Mouse (Mus musculus) heart, postnatal 0 days (tissue): ENCODE data around the gene Fbxo2.

Experiments used
- CTCF ChIP-seq: IDR thresholded peaks from 2 replicates; pipeline ENCODE4 v1.5.1; 2016; ENCODE audit warnings: antibody characterized with exemption, control low read depth, low read depth
- EP300 ChIP-seq: IDR thresholded peaks from 2 replicates; pipeline ENCODE4 v1.6.1; 2016; ENCODE audit warnings: antibody characterized with exemption, low read depth

GRCm38 (mm10) chr4:148128672-148129071, 31.7 kb upstream of the Fbxo2 start:
- no peak for TF ChIP-seq CTCF
- TF ChIP-seq EP300, result no peak
